ENCODE assay signal across 9 mouse cellular contexts in genomic region chr4:89128080-89128936, GRCm38 (mm10). TPM values are rescaled to one million over a fixed set of nuclear protein-coding genes. Genes with fewer than 3 reads are reported as not detected.
DNase-seq lines count a peak whose midpoint lies in the region; ATAC-seq and TF ChIP-seq lines count a peak whose summit lies in the region.
"Had no signal": no experiment of that assay in that cellular context is flagged by ENCODE, and none has a peak within 500 bp of the region (broad histone marks: within the 10 kb centered on the region; RNA-seq: fewer than 3 reads in every experiment).

No protein-coding gene starts in this region.

- no peak overlapping the region for H3K27ac ChIP-seq in forebrain, embryonic 10.5 days
- no peak overlapping the region for H3K27ac ChIP-seq in forebrain, embryonic 16.5 days (ENCODE audit: low read length)
- H3K27ac ChIP-seq in ES-E14 (ENCODE audit: insufficient read depth, low read depth, low read length, poor library complexity, severe bottlenecking): no peak overlapping the region
- 0 out of 2 replicates have a peak overlapping the region, but pooled peaks have one; percentile 33 for H3K27ac ChIP-seq in heart, embryonic 16.5 days (ENCODE audit: low read length)
- H3K27ac ChIP-seq: limb, embryonic 15.5 days had no signal

- no peak for ATAC-seq in forebrain, embryonic 16.5 days
- ATAC-seq in heart, embryonic 16.5 days (replicated peaks; ENCODE audit: extremely low read depth, insufficient read depth, low FRiP score): peak; percentile 52; the same call in 1 of the 2 replicates

- H3K4me3 ChIP-seq in forebrain, embryonic 10.5 days: no peak overlapping the region
- H3K4me3 ChIP-seq in forebrain, embryonic 16.5 days (replicated peaks; ENCODE audit: low read length): no peak overlapping the region
- H3K4me3 ChIP-seq in ES-E14 (ENCODE audit: insufficient read depth in 1 of 2, low read depth in 1 of 2, low read length in 2 of 2, poor library complexity in 1 of 2, severe bottlenecking in 1 of 2): peak overlapping the region in 1 of 2 experiments; percentile 23; a peak in 1 of 4 replicates
- no peak overlapping the region for H3K4me3 ChIP-seq in heart, embryonic 16.5 days (ENCODE audit: low read length)
- H3K4me3 ChIP-seq: limb, embryonic 15.5 days had no signal

- in situ Hi-C loops in ES-E14 (cut with MboI; ENCODE audit: low sequenced_read_pairs in 2 of 2, unreplicated experiment in 2 of 2): loop anchor here in 1 of 2 experiments (5.0 to 25.0 kb wide), 2 partner anchors 256 to 384 kb away; no protein-coding TSS in a partner anchor

- no peaks in the 10 kb centered on the region for H3K9me3 ChIP-seq in forebrain, embryonic 10.5 days
- no peaks in the 10 kb centered on the region for H3K9me3 ChIP-seq in forebrain, embryonic 16.5 days (ENCODE audit: control insufficient read depth, low read length)
- no peaks in the 10 kb centered on the region for H3K9me3 ChIP-seq in ES-E14 (ENCODE audit: control insufficient read depth, insufficient read depth, low read depth, low read length)
- H3K9me3 ChIP-seq in heart, embryonic 16.5 days (replicated peaks; ENCODE audit: control insufficient read depth, low read length): no peaks in the 10 kb centered on the region
- H3K9me3 ChIP-seq: limb, embryonic 15.5 days had no signal

- H3K27me3 ChIP-seq in forebrain, embryonic 10.5 days (ENCODE audit: poor library complexity, severe bottlenecking): no peaks in the 10 kb centered on the region
- H3K27me3 ChIP-seq in forebrain, embryonic 16.5 days (replicated peaks; ENCODE audit: control insufficient read depth, insufficient read depth, low read length): no peaks in the 10 kb centered on the region
- no peaks in the 10 kb centered on the region for H3K27me3 ChIP-seq in heart, embryonic 16.5 days (ENCODE audit: control insufficient read depth, insufficient read depth, low read length)
- H3K27me3 ChIP-seq: limb, embryonic 15.5 days had no signal

- H3K4me2 ChIP-seq in forebrain, embryonic 16.5 days (ENCODE audit: low read length): no peak overlapping the region
- H3K4me2 ChIP-seq in heart, embryonic 16.5 days (ENCODE audit: low read depth, low read length): peak overlapping the region; percentile 42
- H3K4me2 ChIP-seq: limb, embryonic 15.5 days had no signal

- 33% methylated on average over 20 of the region's 20 CpGs for WGBS in forebrain, embryonic 10.5 days
- 35% methylated on average over 20 of the region's 20 CpGs for WGBS in forebrain, embryonic 16.5 days
- 22% methylated on average over 20 of the region's 20 CpGs for WGBS in heart, embryonic 16.5 days

- peaks cover 8% of the 10 kb centered on the region for H3K4me1 ChIP-seq in forebrain, embryonic 10.5 days
- no peaks in the 10 kb centered on the region for H3K4me1 ChIP-seq in forebrain, embryonic 16.5 days (replicated peaks; ENCODE audit: control insufficient read depth, insufficient read depth, low read length)
- no peaks in the 10 kb centered on the region for H3K4me1 ChIP-seq in ES-E14 (ENCODE audit: control insufficient read depth in 2 of 2, insufficient read depth in 2 of 2, low read length in 2 of 2, poor library complexity in 1 of 2)
- H3K4me1 ChIP-seq in heart, embryonic 16.5 days (ENCODE audit: control insufficient read depth, insufficient read depth, low read length): peaks cover 5% of the 10 kb centered on the region; the same call in 1 of the 2 replicates

- peak; percentile 72 for DNase-seq in forebrain, embryonic 10.5 days (ENCODE audit: extremely low spot score, low spot score)
- peak; percentile 75 for DNase-seq in ES-E14 (ENCODE audit: low read depth, low spot score)
- peak; percentile 81 for DNase-seq in embryo, embryonic 9.5 days (ENCODE audit: extremely low spot score)
- DNase-seq in kidney, postnatal 14 days: peak; percentile 64
- peak; percentile 44 to 61 for DNase-seq in lung, postnatal 4 days
- peak; percentile 23 for DNase-seq in testis, postnatal 14 days (ENCODE audit: low spot score)

- no peak overlapping the region for H3K9ac ChIP-seq in forebrain, embryonic 16.5 days (replicated peaks; ENCODE audit: low read depth, low read length)
- H3K9ac ChIP-seq in ES-E14 (ENCODE audit: insufficient read depth, low read depth, low read length, poor library complexity, severe bottlenecking): 0 out of 2 replicates have a peak overlapping the region, but pooled peaks have one; percentile 1
- H3K9ac ChIP-seq in heart, embryonic 16.5 days (ENCODE audit: low read length): no peak overlapping the region
- H3K9ac ChIP-seq: limb, embryonic 15.5 days had no signal

- H3K36me3 ChIP-seq in forebrain, embryonic 10.5 days (replicated peaks): no peaks in the 10 kb centered on the region
- no peaks in the 10 kb centered on the region for H3K36me3 ChIP-seq in forebrain, embryonic 16.5 days (ENCODE audit: control insufficient read depth, insufficient read depth)
- H3K36me3 ChIP-seq in ES-E14 (ENCODE audit: control insufficient read depth, insufficient read depth, low read length, poor library complexity, severe bottlenecking): no peaks in the 10 kb centered on the region
- H3K36me3 ChIP-seq in heart, embryonic 16.5 days (ENCODE audit: control insufficient read depth, insufficient read depth): no peaks in the 10 kb centered on the region
- H3K36me3 ChIP-seq: limb, embryonic 15.5 days had no signal

TF ChIP-seq in ES-E14, 5 proteins besides CTCF, POLR2A, EP300 and RAD21:
- TF ChIP-seq ZNF384 (IDR thresholded peaks at IDR 0.05; ENCODE audit: low read depth, low read length) (no peak), ZC3H11A (IDR thresholded peaks at IDR 0.05; ENCODE audit: borderline replicate concordance, low read depth, low read length) (peak; percentile 12; the same call in 1 of the 2 replicates), MAFK (IDR thresholded peaks at IDR 0.05; ENCODE audit: insufficient read depth, low read depth, low read length) (no peak), CHD2 (IDR thresholded peaks at IDR 0.05; ENCODE audit: low read depth, low read length) (no peak)

RNA-seq across cellular contexts. Expression of gene Mtap, which starts 8.6 kb away (rescaled TPM):
- polyA plus RNA-seq in forebrain, embryonic 10.5 days (2016; fragmentation: Nextera tagmentation; extraction: Ambion mirVana): 138 and 147 TPM in 2 replicates
- polyA plus RNA-seq in forebrain, embryonic 16.5 days (2015; fragmentation: Nextera tagmentation; extraction: Ambion mirVana): 24.8 and 31.5 TPM in 2 replicates
- total RNA-seq in ES-E14 (2012; rRNA removed): 35.5 and 59.3 TPM in 2 replicates
- 50.6 and 61.8 TPM in 2 replicates for polyA plus RNA-seq in heart, embryonic 16.5 days (2015; fragmentation: Nextera tagmentation; extraction: Ambion mirVana)

Comparison
In these comparisons a context has a peak if more than half of its experiments do, and no peak if none do; other contexts are left out.
1. DNase-seq: peak in every context shown above with its lines; median percentile 81 in embryo, embryonic 9.5 days; 75 in ES-E14; 72 in forebrain, embryonic 10.5 days; 64 in kidney, postnatal 14 days; 52 in lung, postnatal 4 days; 23 in testis, postnatal 14 days.